Mouse (Mus musculus): Measurements from ENCODE around the gene Gm11020. TPM values are rescaled to one million over a fixed set of nuclear protein-coding genes. Genes with fewer than 3 reads are reported as not detected.
"Not testable (repeated sequence)": the region's sequence is repeated elsewhere in the genome, so short reads cannot be mapped to it uniquely, and the experiment has no call there.

Gm11020 gene
- not detected in 2 replicates for total RNA-seq (2012; rRNA removed)
- polyA plus RNA-seq (2012; ENCODE audit: insufficient read depth in 1 of 2, insufficient read length in 2 of 2, low read depth in 1 of 2, low replicate concordance in 2 of 2, missing spikeins in 1 of 2) = not detected

GRCm38 (mm10) chr8:104321267-104321666 lies at the start of gene Gm11020:
TSS of gene Gm11020 (plus strand) at chr8:104321567.
- H3K27me3 ChIP-seq (ENCODE audit: control insufficient read depth in 1 of 2, insufficient read depth in 2 of 2, low read length in 2 of 2); H3K4me3 ChIP-seq (ENCODE audit: control insufficient read depth in 1 of 2, insufficient read depth in 1 of 2, low read depth in 2 of 2, low read length in 2 of 2); H3K4me1 ChIP-seq (ENCODE audit: control insufficient read depth in 1 of 2, insufficient read depth in 2 of 2, low read length in 2 of 2); H3K79me2 ChIP-seq (ENCODE audit: control insufficient read depth, insufficient read depth, low read length, poor library complexity); H3K27ac ChIP-seq (ENCODE audit: control insufficient read depth, low read depth, low read length); H3K9me3 ChIP-seq (replicated peaks; ENCODE audit: insufficient read depth, low read length); H3K9ac ChIP-seq (ENCODE audit: control insufficient read depth, low read depth, low read length, poor library complexity, severe bottlenecking); H3K36me3 ChIP-seq (ENCODE audit: control insufficient read depth in 1 of 2, insufficient read depth in 2 of 2, low read length in 2 of 2); DNase-seq (ENCODE audit: low read depth, low spot score): not testable (repeated sequence)

GRCm38 (mm10) chr8:104293081-104293480 lies 28.3 kb upstream of the Gm11020 start, which contains the start of gene Cmtm2a:
TSS of gene Cmtm2a (minus strand) at chr8:104293181.
- not testable (repeated sequence) for H3K79me2 ChIP-seq (ENCODE audit: control insufficient read depth, insufficient read depth, low read length, poor library complexity); H3K27ac ChIP-seq (ENCODE audit: control insufficient read depth, low read depth, low read length); H3K9ac ChIP-seq (ENCODE audit: control insufficient read depth, low read depth, low read length, poor library complexity, severe bottlenecking); H3K4me1 ChIP-seq (ENCODE audit: control insufficient read depth in 1 of 2, insufficient read depth in 2 of 2, low read length in 2 of 2); H3K9me3 ChIP-seq (replicated peaks; ENCODE audit: insufficient read depth, low read length); H3K27me3 ChIP-seq (ENCODE audit: control insufficient read depth in 1 of 2, insufficient read depth in 2 of 2, low read length in 2 of 2); DNase-seq (ENCODE audit: low read depth, low spot score); H3K36me3 ChIP-seq (ENCODE audit: control insufficient read depth in 1 of 2, insufficient read depth in 2 of 2, low read length in 2 of 2); H3K4me3 ChIP-seq (ENCODE audit: control insufficient read depth in 1 of 2, insufficient read depth in 1 of 2, low read depth in 2 of 2, low read length in 2 of 2)

GRCm38 (mm10) chr8:104294396-104294795 lies 27.0 kb upstream of the Gm11020 start:
- no peak overlapping the region for H3K27ac ChIP-seq (ENCODE audit: control insufficient read depth, low read depth, low read length)
- H3K4me3 ChIP-seq (ENCODE audit: control insufficient read depth in 1 of 2, insufficient read depth in 1 of 2, low read depth in 2 of 2, low read length in 2 of 2) = no peak overlapping the region
- no peak for DNase-seq (ENCODE audit: low read depth, low spot score)
- no peak overlapping the region for H3K9ac ChIP-seq (ENCODE audit: control insufficient read depth, low read depth, low read length, poor library complexity, severe bottlenecking)
- TF ChIP-seq TBP (IDR thresholded peaks at IDR 0.05; ENCODE audit: low read depth, low read length) (no peak), ZMIZ1 (IDR thresholded peaks at IDR 0.05; ENCODE audit: low read depth, low read length) (no peak), MYB (IDR thresholded peaks at IDR 0.05; ENCODE audit: low read depth, low read length) (no peak), ELF1 (IDR thresholded peaks at IDR 0.05; ENCODE audit: low read depth, low read length) (no peak), NELFE (IDR thresholded peaks at IDR 0.05; ENCODE audit: low read depth, low read length) (no peak), JUND (IDR thresholded peaks at IDR 0.05; ENCODE audit: low read depth, low read length) (no peak), MAFK (IDR thresholded peaks at IDR 0.05; ENCODE audit: borderline replicate concordance, low read depth, low read length) (no peak), ZC3H11A (IDR thresholded peaks at IDR 0.05; ENCODE audit: low read depth, low read length) (no peak), MEF2A (IDR thresholded peaks at IDR 0.05; ENCODE audit: extremely low read depth, insufficient replicate concordance, low read depth, low read length, poor library complexity, severe bottlenecking) (no peak)
- H3K9me3 ChIP-seq (replicated peaks; ENCODE audit: insufficient read depth, low read length) = no peaks in the 10 kb centered on the region
- H3K79me2 ChIP-seq (ENCODE audit: control insufficient read depth, insufficient read depth, low read length, poor library complexity) = no peaks in the 10 kb centered on the region
- no peaks in the 10 kb centered on the region for H3K27me3 ChIP-seq (ENCODE audit: control insufficient read depth in 1 of 2, insufficient read depth in 2 of 2, low read length in 2 of 2)
- no peaks in the 10 kb centered on the region for H3K4me1 ChIP-seq (ENCODE audit: control insufficient read depth in 1 of 2, insufficient read depth in 2 of 2, low read length in 2 of 2)
- no peaks in the 10 kb centered on the region for H3K36me3 ChIP-seq (ENCODE audit: control insufficient read depth in 1 of 2, insufficient read depth in 2 of 2, low read length in 2 of 2)

- not testable (repeated sequence) for H3K79me2 ChIP-seq (ENCODE audit: control insufficient read depth, insufficient read depth, low read length, poor library complexity); DNase-seq (ENCODE audit: low read depth, low spot score); H3K9ac ChIP-seq (ENCODE audit: control insufficient read depth, low read depth, low read length, poor library complexity, severe bottlenecking); H3K27ac ChIP-seq (ENCODE audit: control insufficient read depth, low read depth, low read length); H3K4me3 ChIP-seq (ENCODE audit: control insufficient read depth in 1 of 2, insufficient read depth in 1 of 2, low read depth in 2 of 2, low read length in 2 of 2); H3K4me1 ChIP-seq (ENCODE audit: control insufficient read depth in 1 of 2, insufficient read depth in 2 of 2, low read length in 2 of 2); H3K36me3 ChIP-seq (ENCODE audit: control insufficient read depth in 1 of 2, insufficient read depth in 2 of 2, low read length in 2 of 2); H3K9me3 ChIP-seq (replicated peaks; ENCODE audit: insufficient read depth, low read length); H3K27me3 ChIP-seq (ENCODE audit: control insufficient read depth in 1 of 2, insufficient read depth in 2 of 2, low read length in 2 of 2)
These were observed 19.8 kb upstream of the Gm11020 start for GRCm38 (mm10) chr8:104301577-104301976.

- not testable (repeated sequence) for H3K27ac ChIP-seq (ENCODE audit: control insufficient read depth, low read depth, low read length); H3K36me3 ChIP-seq (ENCODE audit: control insufficient read depth in 1 of 2, insufficient read depth in 2 of 2, low read length in 2 of 2); H3K9me3 ChIP-seq (replicated peaks; ENCODE audit: insufficient read depth, low read length); H3K4me1 ChIP-seq (ENCODE audit: control insufficient read depth in 1 of 2, insufficient read depth in 2 of 2, low read length in 2 of 2); DNase-seq (ENCODE audit: low read depth, low spot score); H3K27me3 ChIP-seq (ENCODE audit: control insufficient read depth in 1 of 2, insufficient read depth in 2 of 2, low read length in 2 of 2); H3K9ac ChIP-seq (ENCODE audit: control insufficient read depth, low read depth, low read length, poor library complexity, severe bottlenecking); H3K4me3 ChIP-seq (ENCODE audit: control insufficient read depth in 1 of 2, insufficient read depth in 1 of 2, low read depth in 2 of 2, low read length in 2 of 2); H3K79me2 ChIP-seq (ENCODE audit: control insufficient read depth, insufficient read depth, low read length, poor library complexity)
These were observed 18.8 kb upstream of the Gm11020 start for GRCm38 (mm10) chr8:104302536-104302935.
